Mouse (Mus musculus) heart, embryonic 12.5 days (tissue): ENCODE data around the gene Map3k1. TPM values are rescaled to one million over a fixed set of nuclear protein-coding genes. Genes with fewer than 3 reads are reported as not detected.

ENCODE experiments used
- ATAC-seq: fragments of 200-750 bp; cut with Nextera tagmentation; 2 replicates; pipeline ENCODE4 v1.8.0; 2017; ENCODE audit warnings: moderate TSS enrichment, moderate library complexity; ENCODE audit not compliant: insufficient number of reproducible peaks, low FRiP score
- H3K27ac ChIP-seq: fragments of 300-500 bp; sonication (generic); 2 replicates; pipeline ENCODE4 v1.5.1; 2016; ENCODE audit warnings: mild to moderate bottlenecking, moderate library complexity; ENCODE audit not compliant: poor library complexity, severe bottlenecking
- H3K27me3 ChIP-seq: fragments of 300-500 bp; sonication (generic); replicated peaks from 2 replicates; pipeline ENCODE4 v1.6.1; 2016; ENCODE audit warnings: mild to moderate bottlenecking, moderate library complexity
- H3K36me3 ChIP-seq: fragments of 300-500 bp; sonication (generic); 2 replicates; pipeline ENCODE4 v1.6.1; 2016; ENCODE audit warnings: mild to moderate bottlenecking, moderate library complexity
- H3K4me1 ChIP-seq: fragments of 300-500 bp; sonication (generic); replicated peaks from 2 replicates; pipeline ENCODE4 v1.6.1; 2016; ENCODE audit warnings: mild to moderate bottlenecking
- H3K4me2 ChIP-seq: fragments of 300-500 bp; sonication (generic); 2 replicates; pipeline ENCODE4 v1.6.1; 2016; ENCODE audit warnings: mild to moderate bottlenecking, moderate library complexity
- H3K4me3 ChIP-seq: fragments of 300-500 bp; sonication (generic); 2 replicates; pipeline ENCODE4 v1.5.1; 2016; ENCODE audit warnings: mild to moderate bottlenecking
- H3K9ac ChIP-seq: fragments of 300-500 bp; sonication (generic); 2 replicates; pipeline ENCODE4 v1.6.1; 2016; ENCODE audit warnings: mild to moderate bottlenecking, moderate library complexity
- H3K9me3 ChIP-seq: fragments of 300-500 bp; sonication (generic); replicated peaks from 2 replicates; pipeline ENCODE4 v1.6.1; 2016; ENCODE audit warnings: mild to moderate bottlenecking, moderate library complexity
- WGBS: fragments of 180-500 bp; shearing (Covaris S2); methylation state at CpG from one replicate; pipeline ENCODE4 v1.1.7; 2016; 5-methylcytosine and 5-hydroxymethylcytosine counted together
- polyA plus RNA-seq: library from polyadenylated mRNA; unstranded; fragments of >200 nt; fragmentation: Nextera tagmentation; extraction: Ambion mirVana; gene quantifications from 2 replicates; pipeline ENCODE4 v1.2.1, GENCODE M21; 2016

The Map3k1 gene
- polyA plus RNA-seq, 1 experiment from 2014 or later: 16.7 TPM

GRCm38 (mm10) chr13:111802271-111802665 lies 6.5 kb downstream of the Map3k1 start:
- Histone ChIP-seq H3K9ac (no peak overlapping the region), H3K27ac (no peak overlapping the region), H3K27me3 (no peaks in the 10 kb centered on the region), H3K9me3 (no peaks in the 10 kb centered on the region), H3K4me3 (no peak overlapping the region), H3K36me3 (no peaks in the 10 kb centered on the region), H3K4me2 (no peak overlapping the region), H3K4me1 (peaks cover 76% of the 10 kb centered on the region)
- WGBS: 74% methylated on average over 2 of the region's 2 CpGs
- no peak for ATAC-seq

- peaks cover 82% of the 10 kb centered on the region for H3K4me1 ChIP-seq
- no peaks in the 10 kb centered on the region for H3K27me3 ChIP-seq
- H3K4me2 ChIP-seq: no peak overlapping the region
- H3K36me3 ChIP-seq: no peaks in the 10 kb centered on the region
- H3K4me3 ChIP-seq: no peak overlapping the region
- 72% methylated on average over 10 of the region's 10 CpGs for WGBS
- H3K27ac ChIP-seq: no peak overlapping the region
- H3K9ac ChIP-seq: no peak overlapping the region
- H3K9me3 ChIP-seq: no peaks in the 10 kb centered on the region
- ATAC-seq: no peak
These were observed 7.0 kb downstream of the Map3k1 start for GRCm38 (mm10) chr13:111801662-111802270.

GRCm38 (mm10) chr13:111800866-111801265 lies 7.9 kb downstream of the Map3k1 start:
- no peak for ATAC-seq

GRCm38 (mm10) chr13:111798044-111798443 lies 10.7 kb downstream of the Map3k1 start:
- peak overlapping the region; percentile 78 for H3K27ac ChIP-seq
- WGBS: 44% methylated on average over 12 of the region's 12 CpGs
- ATAC-seq: peak; percentile 9; the same call in 1 of the 2 replicates
- no peak overlapping the region for H3K9ac ChIP-seq
- H3K36me3 ChIP-seq: no peaks in the 10 kb centered on the region
- H3K9me3 ChIP-seq: no peaks in the 10 kb centered on the region
- H3K27me3 ChIP-seq: no peaks in the 10 kb centered on the region
- H3K4me1 ChIP-seq: peaks cover 68% of the 10 kb centered on the region
- H3K4me2 ChIP-seq: peak overlapping the region; percentile 50
- H3K4me3 ChIP-seq: no peak overlapping the region

More at GRCm38 (mm10) chr13:111800866-111801265, 7.9 kb downstream of the Map3k1 start:
- H3K9me3 ChIP-seq: no peaks in the 10 kb centered on the region
- no peaks in the 10 kb centered on the region for H3K27me3 ChIP-seq
- WGBS: 58% methylated on average over 4 of the region's 4 CpGs
- H3K36me3 ChIP-seq: no peaks in the 10 kb centered on the region
- H3K4me1 ChIP-seq: peaks cover 90% of the 10 kb centered on the region
- H3K4me2 ChIP-seq: no peak overlapping the region
- H3K4me3 ChIP-seq: no peak overlapping the region
- H3K9ac ChIP-seq: no peak overlapping the region
- no peak overlapping the region for H3K27ac ChIP-seq

- no peaks in the 10 kb centered on the region for H3K36me3 ChIP-seq
- H3K4me3 ChIP-seq: 0 out of 2 replicates have a peak overlapping the region, but pooled peaks have one; percentile 3
- H3K27me3 ChIP-seq: no peaks in the 10 kb centered on the region
- peak overlapping the region; percentile 78 for H3K27ac ChIP-seq
- peak overlapping the region; percentile 50 for H3K4me2 ChIP-seq
- 9% methylated on average over 8 of the region's 8 CpGs for WGBS
- peak; percentile 89 for ATAC-seq
- peaks cover 71% of the 10 kb centered on the region for H3K4me1 ChIP-seq
- H3K9me3 ChIP-seq: no peaks in the 10 kb centered on the region
- H3K9ac ChIP-seq: no peak overlapping the region
These were observed 11.8 kb downstream of the Map3k1 start for GRCm38 (mm10) chr13:111797021-111797420.

- H3K27me3 ChIP-seq: no peaks in the 10 kb centered on the region
- no peaks in the 10 kb centered on the region for H3K9me3 ChIP-seq
- H3K36me3 ChIP-seq: no peaks in the 10 kb centered on the region
- peak overlapping the region; percentile 50 for H3K4me2 ChIP-seq
- WGBS: 36% methylated on average over 11 of the region's 11 CpGs
- ATAC-seq: peak; percentile 40; the same call in 1 of the 2 replicates
- peak overlapping the region; percentile 14 for H3K27ac ChIP-seq
- no peak overlapping the region; the same call in 1 of the 2 replicates for H3K9ac ChIP-seq
- H3K4me1 ChIP-seq: peaks cover 71% of the 10 kb centered on the region
- H3K4me3 ChIP-seq: no peak overlapping the region
These were observed 12.4 kb downstream of the Map3k1 start for GRCm38 (mm10) chr13:111796191-111796920.

- H3K4me1 ChIP-seq: peaks cover 77% of the 10 kb centered on the region
- H3K27me3 ChIP-seq: no peaks in the 10 kb centered on the region
- no peak overlapping the region for H3K9ac ChIP-seq
- 85% methylated on average over 14 of the region's 14 CpGs for WGBS
- no peak overlapping the region for H3K4me3 ChIP-seq
- no peak for ATAC-seq
- H3K36me3 ChIP-seq: no peaks in the 10 kb centered on the region
- no peak overlapping the region for H3K4me2 ChIP-seq
- no peak overlapping the region for H3K27ac ChIP-seq
- H3K9me3 ChIP-seq: no peaks in the 10 kb centered on the region
These were observed 15.9 kb downstream of the Map3k1 start for GRCm38 (mm10) chr13:111792975-111793287.

- no peak overlapping the region for H3K9ac ChIP-seq
- ATAC-seq: no peak
- no peak overlapping the region for H3K4me3 ChIP-seq
- H3K27me3 ChIP-seq: no peaks in the 10 kb centered on the region
- peaks cover 74% of the 10 kb centered on the region for H3K4me1 ChIP-seq
- 71% methylated on average over 16 of the region's 16 CpGs for WGBS
- no peaks in the 10 kb centered on the region for H3K36me3 ChIP-seq
- no peaks in the 10 kb centered on the region for H3K9me3 ChIP-seq
- no peak overlapping the region for H3K27ac ChIP-seq
- H3K4me2 ChIP-seq: no peak overlapping the region
These were observed 16.4 kb downstream of the Map3k1 start for GRCm38 (mm10) chr13:111792130-111792974.

GRCm38 (mm10) chr13:111791596-111791995 lies 17.2 kb downstream of the Map3k1 start:
- ATAC-seq: no peak
- peaks cover 66% of the 10 kb centered on the region for H3K4me1 ChIP-seq
- no peak overlapping the region for H3K4me3 ChIP-seq
- H3K36me3 ChIP-seq: no peaks in the 10 kb centered on the region
- H3K27me3 ChIP-seq: no peaks in the 10 kb centered on the region
- no peaks in the 10 kb centered on the region for H3K9me3 ChIP-seq
- H3K4me2 ChIP-seq: no peak overlapping the region
- no peak overlapping the region for H3K9ac ChIP-seq
- no peak overlapping the region for H3K27ac ChIP-seq
- 88% methylated on average over 11 of the region's 11 CpGs for WGBS

GRCm38 (mm10) chr13:111789420-111790065 lies 19.2 kb downstream of the Map3k1 start:
- Histone ChIP-seq H3K27ac (no peak overlapping the region; the same call in 1 of the 2 replicates), H3K9me3 (no peaks in the 10 kb centered on the region), H3K4me1 (peaks cover 56% of the 10 kb centered on the region), H3K36me3 (no peaks in the 10 kb centered on the region), H3K4me3 (no peak overlapping the region), H3K4me2 (peak overlapping the region; percentile 61), H3K27me3 (no peaks in the 10 kb centered on the region), H3K9ac (peak overlapping the region; percentile 13; the same call in 1 of the 2 replicates)
- WGBS: 41% methylated on average over 9 of the region's 9 CpGs
- no peak for ATAC-seq
